Mouse (Mus musculus) embryo, embryonic 10 days (tissue): ENCODE measurements at regions not wholly inside any gene's neighbourhood (a gene's known extent, or its start where the extent isn't known, plus 50 kb on each side); places are given as distances from the start of the nearest gene placed in this dataset.
A peak's percentile ranks its signal among the peaks of the same experiment; 100 is the strongest.

Experiments used
- DNase-seq: peaks from one replicate; pipeline ENCODE4 v3.0.0-alpha.2; 2015; ENCODE audit warnings: low spot score

- DNase-seq, result no peak
Measured at GRCm38 (mm10) chrX:57784959-57785358, 237.5 kb upstream of the Zic3 start.

GRCm38 (mm10) chrX:57787615-57788014 lies 234.9 kb upstream of the Zic3 start:
- DNase-seq, result no peak

- DNase-seq, result peak; percentile 59
Measured at GRCm38 (mm10) chrX:57797956-57798355, 224.5 kb upstream of the Zic3 start.

- DNase-seq, result no peak
Measured at GRCm38 (mm10) chrX:57798394-57798793, 224.1 kb upstream of the Zic3 start.

GRCm38 (mm10) chrX:57798869-57799268 lies 223.6 kb upstream of the Zic3 start:
- no peak for DNase-seq
